In the genomic region with DNA sequence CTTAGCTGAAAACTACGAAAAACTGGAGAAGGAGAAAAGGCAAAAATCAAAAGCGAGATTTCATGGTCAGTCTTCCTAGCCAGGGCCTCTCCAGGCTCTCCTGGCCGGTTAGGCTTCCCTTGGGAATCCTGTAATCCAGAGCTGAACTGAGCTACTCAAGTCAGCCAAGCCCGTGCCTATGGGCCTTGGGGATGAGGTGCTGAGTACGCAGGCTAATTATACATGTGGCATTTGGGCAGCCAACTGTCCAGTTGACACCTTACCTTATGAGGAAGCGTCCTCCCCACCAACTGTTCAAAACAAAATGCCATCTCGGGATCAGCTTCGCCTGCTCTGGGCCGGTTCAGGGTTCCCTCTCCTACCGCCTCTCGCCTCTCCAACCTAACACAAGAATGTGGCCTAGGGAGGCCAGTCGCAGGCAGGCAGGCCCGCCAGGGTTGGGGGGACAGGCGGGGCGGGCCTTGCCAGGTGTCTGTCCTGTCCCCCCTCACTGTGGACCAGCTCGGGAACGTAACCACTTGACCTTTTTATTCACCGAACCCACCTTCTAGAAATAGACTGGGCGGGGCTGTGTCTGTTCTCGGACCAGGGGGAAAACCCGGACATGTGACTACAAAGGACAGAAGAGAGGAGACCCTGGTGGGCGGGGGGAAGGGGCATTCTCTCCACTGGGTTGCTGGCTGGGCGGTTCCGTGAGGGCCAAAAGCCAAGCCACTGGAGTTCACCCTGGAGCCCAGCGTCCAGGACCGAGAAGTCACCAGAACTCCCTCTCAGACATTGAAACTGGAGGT, we compare ENCODE assay signal across 8 mouse cellular contexts. TPM values are rescaled to one million over a fixed set of nuclear protein-coding genes. Genes with fewer than 3 reads are reported as not detected.
DNase-seq lines count a peak whose midpoint lies in the region; ATAC-seq lines count a peak whose summit lies in the region.

No protein-coding gene starts in this region.

- peak overlapping the region; percentile 57 for H3K4me3 ChIP-seq in embryonic facial prominence, embryonic 15.5 days (replicated peaks)
- peak overlapping the region; percentile 71 for H3K4me3 ChIP-seq in heart, embryonic 12.5 days
- H3K4me3 ChIP-seq in kidney, embryonic 14.5 days (ENCODE audit: low read length) = peak overlapping the region; percentile 53

- 0 out of 2 replicates have a peak overlapping the region, but pooled peaks have one; percentile 59 for H3K9ac ChIP-seq in embryonic facial prominence, embryonic 15.5 days
- peak overlapping the region; percentile 93 for H3K9ac ChIP-seq in heart, embryonic 12.5 days
- peak overlapping the region; percentile 72; the same call in 1 of the 2 replicates for H3K9ac ChIP-seq in kidney, embryonic 14.5 days (ENCODE audit: low read depth, low read length)

- H3K36me3 ChIP-seq in embryonic facial prominence, embryonic 15.5 days = no peaks in the 10 kb centered on the region
- no peaks in the 10 kb centered on the region for H3K36me3 ChIP-seq in heart, embryonic 12.5 days
- no peaks in the 10 kb centered on the region for H3K36me3 ChIP-seq in kidney, embryonic 14.5 days (ENCODE audit: control insufficient read depth, insufficient read depth, low read length)

- no peaks in the 10 kb centered on the region for H3K9me3 ChIP-seq in embryonic facial prominence, embryonic 15.5 days (replicated peaks)
- no peaks in the 10 kb centered on the region for H3K9me3 ChIP-seq in heart, embryonic 12.5 days (replicated peaks)
- H3K9me3 ChIP-seq in kidney, embryonic 14.5 days (ENCODE audit: control insufficient read depth, low read length) = no peaks in the 10 kb centered on the region

- DNase-seq in spleen, postnatal 10 days (ENCODE audit: low spot score in 2 of 2) = peak; percentile 15 to 18
- no peak for DNase-seq in spleen, adult 12 weeks (ENCODE audit: low spot score)
- peak; percentile 45 for DNase-seq in mesoderm, embryonic 11.5 days (ENCODE audit: low read depth, low spot score)
- DNase-seq in left cerebral cortex, adult 9 months (ENCODE audit: low spot score in 2 of 2) = no peak

- WGBS in embryonic facial prominence, embryonic 15.5 days = 22% methylated on average over 26 of the region's 26 CpGs
- 8% methylated on average over 26 of the region's 26 CpGs for WGBS in heart, embryonic 12.5 days
- WGBS in kidney, embryonic 14.5 days = 14% methylated on average over 26 of the region's 26 CpGs

- H3K27ac ChIP-seq in embryonic facial prominence, embryonic 15.5 days (replicated peaks) = peak overlapping the region; percentile 73
- peak overlapping the region; percentile 93 for H3K27ac ChIP-seq in heart, embryonic 12.5 days (ENCODE audit: poor library complexity, severe bottlenecking)
- no peak overlapping the region for H3K27ac ChIP-seq in kidney, embryonic 14.5 days (ENCODE audit: low read depth, low read length)

- peak overlapping the region; percentile 97 for H3K4me2 ChIP-seq in embryonic facial prominence, embryonic 15.5 days (replicated peaks)
- H3K4me2 ChIP-seq in heart, embryonic 12.5 days = peak overlapping the region; percentile 91
- peak overlapping the region; percentile 94 for H3K4me2 ChIP-seq in kidney, embryonic 14.5 days (replicated peaks; ENCODE audit: low read depth, low read length)

- peaks cover 33% of the 10 kb centered on the region for H3K4me1 ChIP-seq in embryonic facial prominence, embryonic 15.5 days
- H3K4me1 ChIP-seq in heart, embryonic 12.5 days (replicated peaks) = peaks cover 17% of the 10 kb centered on the region
- peaks cover 9% of the 10 kb centered on the region; the same call in 1 of the 2 replicates for H3K4me1 ChIP-seq in kidney, embryonic 14.5 days (ENCODE audit: control insufficient read depth, insufficient read depth, low read length)

- ATAC-seq in embryonic facial prominence, embryonic 15.5 days (ENCODE audit: insufficient number of reproducible peaks, low FRiP score, low TSS enrichment, low read depth) = peak; percentile 22
- peak; percentile 51 for ATAC-seq in heart, embryonic 12.5 days (ENCODE audit: insufficient number of reproducible peaks, low FRiP score)
- peak; percentile 17 for ATAC-seq in kidney, embryonic 14.5 days (ENCODE audit: low FRiP score, low TSS enrichment)
- ATAC-seq in monocyte, adult 5-6 weeks (replicated peaks; ENCODE audit: insufficient number of reproducible peaks, low FRiP score, low TSS enrichment, poor library complexity, severe bottlenecking) = no peak

- peaks cover 41% of the 10 kb centered on the region for H3K27me3 ChIP-seq in embryonic facial prominence, embryonic 15.5 days
- peaks cover 6% of the 10 kb centered on the region for H3K27me3 ChIP-seq in heart, embryonic 12.5 days (replicated peaks)
- peaks cover 32% of the 10 kb centered on the region for H3K27me3 ChIP-seq in kidney, embryonic 14.5 days (ENCODE audit: control insufficient read depth, insufficient read depth, low read length)

RNA-seq across cellular contexts. Expression of a gene that starts 7.8 kb away (rescaled TPM):
- 48.4 and 60.2 TPM in 2 replicates for polyA plus RNA-seq in embryonic facial prominence, embryonic 15.5 days (2015; fragmentation: Nextera tagmentation; extraction: Ambion mirVana)
- polyA plus RNA-seq in heart, embryonic 12.5 days (2016; fragmentation: Nextera tagmentation; extraction: Ambion mirVana) = 32.5 and 33.2 TPM in 2 replicates
- 15.1 and 24.7 TPM in 2 replicates for polyA plus RNA-seq in kidney, embryonic 14.5 days (2014; fragmentation: Nextera tagmentation; extraction: Ambion mirVana)
- 0.29 to 2.1 TPM in 2 of 3 replicates, not detected in the other for total RNA-seq in monocyte, adult 5-6 weeks (2017)

RNA-seq across cellular contexts. Expression of a gene that starts 8.4 kb away (rescaled TPM):
- 252 and 262 TPM in 2 replicates for polyA plus RNA-seq in embryonic facial prominence, embryonic 15.5 days (2015; fragmentation: Nextera tagmentation; extraction: Ambion mirVana)
- 173 and 190 TPM in 2 replicates for polyA plus RNA-seq in heart, embryonic 12.5 days (2016; fragmentation: Nextera tagmentation; extraction: Ambion mirVana)
- 300 and 310 TPM in 2 replicates for polyA plus RNA-seq in kidney, embryonic 14.5 days (2014; fragmentation: Nextera tagmentation; extraction: Ambion mirVana)
- 163 to 218 TPM (median 176 TPM) in 3 replicates for total RNA-seq in monocyte, adult 5-6 weeks (2017)

RNA-seq across cellular contexts. Expression of a gene that starts 53.6 kb away (rescaled TPM):
- 0.71 and 1.7 TPM in 2 replicates for polyA plus RNA-seq in embryonic facial prominence, embryonic 15.5 days (2015; fragmentation: Nextera tagmentation; extraction: Ambion mirVana)
- 0.79 TPM in 1 of 2 replicates, not detected in the other for polyA plus RNA-seq in heart, embryonic 12.5 days (2016; fragmentation: Nextera tagmentation; extraction: Ambion mirVana)
- 0.50 and 1.3 TPM in 2 replicates for polyA plus RNA-seq in kidney, embryonic 14.5 days (2014; fragmentation: Nextera tagmentation; extraction: Ambion mirVana)
- 0.67 to 1.2 TPM (median 0.75 TPM) in 3 replicates for total RNA-seq in monocyte, adult 5-6 weeks (2017)

Comparison
In these comparisons a context has a peak if more than half of its experiments do, and no peak if none do; other contexts are left out.
1. DNase-seq: peak in spleen, postnatal 10 days (2 of 2) and mesoderm, embryonic 11.5 days (single experiment); none in spleen, adult 12 weeks (single experiment) and left cerebral cortex, adult 9 months (0 of 2).
2. Peak in every context shown above with its lines, with median percentiles within 50 percentile points of each other: H3K4me2 ChIP-seq, H3K4me3 ChIP-seq and H3K9ac ChIP-seq.